Mouse (Mus musculus) megakaryocyte, embryonic 14.5 days (primary cell): ENCODE measurements around the gene Ehd1. TPM values are rescaled to one million over a fixed set of nuclear protein-coding genes. Genes with fewer than 3 reads are reported as not detected.

Source experiments
- H3K27me3 ChIP-seq: replicated peaks from 2 replicates; pipeline ENCODE3; 2012; ENCODE audit warnings: inconsistent platforms
- H3K36me3 ChIP-seq: replicated peaks from 2 replicates; pipeline ENCODE3; 2012; ENCODE audit warnings: low read length, inconsistent platforms, mixed read lengths
- H3K4me1 ChIP-seq: 2 replicates; pipeline ENCODE4 v1.6.1; 2012; ENCODE audit warnings: inconsistent platforms
- H3K4me3 ChIP-seq: replicated peaks from 2 replicates; pipeline ENCODE3; 2012; ENCODE audit warnings: moderate library complexity, mild to moderate bottlenecking, inconsistent platforms
- H3K9me3 ChIP-seq: 2 replicates; pipeline ENCODE4 v1.6.1; 2012; ENCODE audit warnings: inconsistent platforms
- FLI1 ChIP-seq: IDR thresholded peaks from 2 replicates; pipeline ENCODE4 v1.6.1; 2012; ENCODE audit warnings: low read length, inconsistent platforms, mixed read lengths
- GATA1 ChIP-seq: IDR thresholded peaks from 3 replicates; pipeline ENCODE4 v1.6.1; 2012; ENCODE audit warnings: mixed read lengths, low read length, inconsistent platforms, borderline replicate concordance
- polyA plus RNA-seq: library from polyadenylated mRNA; stranded (reverse); fragments of >175 nt; gene quantifications from 2 replicates; pipeline ENCODE4 v1.2.3, GENCODE M21; 2012; ENCODE audit warnings: low replicate concordance; ENCODE audit not compliant: insufficient read depth

The Ehd1 gene
- polyA plus RNA-seq, 1 experiment, result 474 TPM

DNA sequence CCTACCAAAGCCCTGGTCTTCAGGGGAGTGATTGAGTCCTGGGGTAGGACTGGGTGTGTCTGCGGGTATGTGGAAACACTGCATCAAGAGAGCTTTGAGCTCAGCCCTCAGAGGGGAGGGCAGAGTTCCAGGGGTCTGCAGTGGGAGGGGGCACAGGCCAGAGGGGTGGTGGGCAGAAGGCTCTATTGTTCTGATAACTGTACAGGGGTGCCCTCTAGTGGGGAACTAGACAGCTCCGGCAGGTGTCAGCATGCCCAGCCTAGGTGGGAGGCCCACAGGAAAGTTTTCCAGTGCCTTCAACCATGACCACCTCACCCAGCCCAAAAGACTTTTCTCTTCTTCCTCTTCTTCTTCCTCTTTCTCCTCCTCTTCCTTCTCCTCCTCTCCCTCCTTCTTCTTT, 16.1 kb upstream of the Ehd1 start:
- H3K36me3 ChIP-seq, result peaks cover 78% of the 10 kb centered on the region
- no peaks in the 10 kb centered on the region for H3K27me3 ChIP-seq
- H3K9me3 ChIP-seq, result peaks cover 4% of the 10 kb centered on the region; the same call in 1 of the 2 replicates
- TF ChIP-seq GATA1 (no peak), FLI1 (no peak)
- peaks cover 38% of the 10 kb centered on the region for H3K4me1 ChIP-seq
- no peak overlapping the region for H3K4me3 ChIP-seq

DNA sequence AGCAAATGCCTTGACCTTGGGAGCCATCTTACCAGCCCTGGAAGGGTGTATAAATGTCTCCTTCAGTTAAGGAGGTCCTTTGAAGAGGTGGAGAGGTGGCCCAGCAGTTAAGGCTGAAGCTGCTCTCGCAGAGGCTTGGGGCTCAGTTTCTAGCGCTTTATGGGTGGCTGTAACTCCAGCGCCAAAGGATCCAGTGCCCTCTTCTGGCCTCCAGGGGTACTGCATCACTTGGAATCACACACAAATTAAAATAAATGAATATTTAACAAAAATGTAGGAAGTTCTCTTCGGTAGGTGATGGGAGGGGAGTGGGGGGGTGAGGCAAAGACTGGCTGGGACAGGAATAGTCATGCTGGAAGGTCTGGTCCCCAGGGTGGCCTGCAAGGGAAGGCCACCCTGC, 15.6 kb upstream of the Ehd1 start:
- Histone ChIP-seq H3K27me3 (no peaks in the 10 kb centered on the region), H3K9me3 (peaks cover 4% of the 10 kb centered on the region; the same call in 1 of the 2 replicates), H3K4me1 (peaks cover 38% of the 10 kb centered on the region), H3K4me3 (no peak overlapping the region), H3K36me3 (peaks cover 73% of the 10 kb centered on the region)
- TF ChIP-seq GATA1, result no peak
- TF ChIP-seq FLI1, result no peak

DNA sequence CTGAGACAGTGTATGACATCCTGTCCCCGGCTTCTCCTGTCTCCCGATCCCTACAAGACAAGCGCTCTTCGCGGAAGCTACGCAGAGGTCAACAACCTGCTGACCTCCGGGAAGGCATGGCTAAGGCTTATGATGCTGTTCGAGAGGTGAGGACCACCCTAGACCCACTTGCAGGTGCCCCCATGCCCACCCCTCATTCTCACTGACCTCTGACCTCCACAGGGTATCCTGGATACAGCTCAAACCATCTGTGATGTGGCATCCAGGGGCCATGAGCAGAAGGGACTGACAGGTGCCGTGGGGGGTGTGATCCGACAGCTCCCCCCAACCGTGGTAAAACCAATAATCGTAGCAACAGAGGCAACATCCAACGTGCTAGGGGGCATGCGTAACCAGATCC, 15.1 kb upstream of the Ehd1 start:
- TF ChIP-seq FLI1 (no peak), GATA1 (no peak)
- Histone ChIP-seq H3K27me3 (no peaks in the 10 kb centered on the region), H3K4me1 (peaks cover 38% of the 10 kb centered on the region), H3K4me3 (peak overlapping the region; percentile 34), H3K9me3 (peaks cover 4% of the 10 kb centered on the region; the same call in 1 of the 2 replicates), H3K36me3 (peaks cover 68% of the 10 kb centered on the region)

DNA sequence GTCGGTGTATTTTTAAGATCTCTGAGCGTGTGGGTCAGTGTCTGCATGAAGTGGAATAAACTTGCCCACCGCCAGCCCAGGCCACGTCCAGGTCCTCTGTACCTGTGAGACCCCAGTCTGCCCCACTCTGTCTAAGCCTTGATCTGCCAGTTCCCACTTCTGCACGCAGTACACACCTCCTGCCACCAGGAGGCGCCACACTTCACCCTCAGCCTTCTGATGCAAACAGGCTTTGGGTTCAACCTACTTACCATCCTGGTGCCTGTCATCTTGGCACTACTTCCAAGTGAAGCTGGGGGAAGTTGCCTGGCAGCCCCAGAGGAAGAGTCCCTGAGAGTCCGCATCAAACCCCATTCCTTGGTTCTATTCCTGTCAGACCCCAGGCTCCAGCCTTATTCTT, 14.3 kb upstream of the Ehd1 start:
- Histone ChIP-seq H3K4me3 (no peak overlapping the region), H3K9me3 (peaks cover 4% of the 10 kb centered on the region; the same call in 1 of the 2 replicates), H3K4me1 (peaks cover 39% of the 10 kb centered on the region), H3K36me3 (peaks cover 60% of the 10 kb centered on the region), H3K27me3 (peaks cover 3% of the 10 kb centered on the region)
- TF ChIP-seq FLI1 (no peak), GATA1 (no peak)

DNA sequence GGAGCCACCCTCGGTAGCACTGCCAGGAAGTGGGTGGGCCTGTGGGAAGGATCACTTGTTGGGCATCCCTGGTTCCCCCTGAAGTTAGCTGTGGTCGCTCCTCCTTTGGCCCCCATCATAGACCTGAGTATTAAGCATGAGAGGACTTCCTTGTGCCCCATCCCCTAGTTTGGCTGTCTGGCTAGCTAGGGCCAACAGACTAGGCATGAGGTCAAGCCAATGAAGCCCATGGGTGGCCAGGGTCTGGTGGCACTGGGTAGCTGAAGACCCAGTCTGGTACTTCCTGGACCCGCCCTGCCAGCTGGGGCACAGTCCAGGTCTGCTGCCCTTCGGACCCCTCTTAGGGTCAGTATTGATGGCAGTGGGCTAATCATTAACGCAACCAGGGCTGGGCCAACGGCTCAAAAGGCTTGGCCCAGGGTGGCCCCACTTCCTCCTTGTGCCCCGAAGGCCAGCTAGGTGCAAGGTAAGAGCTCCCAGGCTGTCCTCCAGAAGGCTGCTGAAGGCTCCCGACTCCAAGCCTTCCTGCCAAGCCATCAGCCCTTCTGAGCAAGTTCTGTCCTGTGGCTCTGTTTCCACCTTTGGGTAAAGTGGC, 13.6 kb upstream of the Ehd1 start:
- Histone ChIP-seq H3K27me3 (peaks cover 4% of the 10 kb centered on the region), H3K9me3 (peaks cover 4% of the 10 kb centered on the region; the same call in 1 of the 2 replicates), H3K4me3 (no peak overlapping the region), H3K36me3 (peaks cover 53% of the 10 kb centered on the region), H3K4me1 (peaks cover 46% of the 10 kb centered on the region)
- no peak for TF ChIP-seq FLI1
- no peak for TF ChIP-seq GATA1

DNA sequence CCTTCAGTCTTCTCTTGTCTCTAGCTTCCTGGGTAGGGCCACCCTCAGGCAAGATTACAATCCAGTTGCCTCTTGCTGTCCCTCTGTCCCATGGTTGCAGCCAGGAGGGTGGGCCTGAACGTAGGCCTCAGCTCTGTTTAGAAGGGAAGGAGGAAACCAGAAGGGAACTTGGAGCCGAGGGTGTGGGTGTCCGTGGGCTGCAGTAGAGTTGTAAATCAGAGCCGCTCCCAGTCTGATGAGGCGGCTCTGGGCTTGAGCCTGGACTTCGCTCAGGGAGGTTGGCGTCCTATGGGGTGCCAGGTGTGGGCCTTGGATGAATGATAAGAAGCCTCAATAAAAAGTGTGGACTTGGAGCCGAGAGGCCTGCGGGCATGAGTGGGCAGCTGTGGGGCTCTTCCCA, 12.3 kb upstream of the Ehd1 start:
- peaks cover 40% of the 10 kb centered on the region for H3K36me3 ChIP-seq
- TF ChIP-seq GATA1, result no peak
- no peak for TF ChIP-seq FLI1
- H3K9me3 ChIP-seq, result peaks cover 4% of the 10 kb centered on the region; the same call in 1 of the 2 replicates
- H3K4me1 ChIP-seq, result peaks cover 55% of the 10 kb centered on the region
- H3K27me3 ChIP-seq, result peaks cover 4% of the 10 kb centered on the region
- no peak overlapping the region for H3K4me3 ChIP-seq

DNA sequence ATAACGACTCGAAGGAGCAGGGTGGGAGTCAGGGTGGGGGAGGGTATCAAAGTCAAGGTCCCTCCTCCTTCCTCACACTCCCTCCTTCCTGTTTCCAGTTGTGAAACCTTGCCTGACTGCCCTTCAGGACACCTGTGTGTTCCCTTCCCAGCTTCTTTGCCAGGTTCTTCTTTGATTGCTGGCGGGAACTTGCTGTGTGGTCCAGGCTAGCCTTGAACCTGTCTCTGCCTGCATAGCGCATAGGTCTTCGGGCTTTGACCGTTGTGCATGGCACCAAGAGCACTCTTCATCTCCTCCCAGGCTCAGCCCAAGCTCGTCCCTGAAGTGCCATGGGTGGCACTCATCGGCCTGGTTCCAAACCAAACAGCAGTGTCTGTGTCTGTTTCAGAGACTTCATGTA, 11.6 kb upstream of the Ehd1 start:
- H3K4me3 ChIP-seq, result no peak overlapping the region
- peaks cover 4% of the 10 kb centered on the region for H3K27me3 ChIP-seq
- peaks cover 34% of the 10 kb centered on the region for H3K36me3 ChIP-seq
- TF ChIP-seq GATA1 (no peak), FLI1 (no peak)
- peaks cover 58% of the 10 kb centered on the region for H3K4me1 ChIP-seq
- H3K9me3 ChIP-seq, result peaks cover 4% of the 10 kb centered on the region; the same call in 1 of the 2 replicates

DNA sequence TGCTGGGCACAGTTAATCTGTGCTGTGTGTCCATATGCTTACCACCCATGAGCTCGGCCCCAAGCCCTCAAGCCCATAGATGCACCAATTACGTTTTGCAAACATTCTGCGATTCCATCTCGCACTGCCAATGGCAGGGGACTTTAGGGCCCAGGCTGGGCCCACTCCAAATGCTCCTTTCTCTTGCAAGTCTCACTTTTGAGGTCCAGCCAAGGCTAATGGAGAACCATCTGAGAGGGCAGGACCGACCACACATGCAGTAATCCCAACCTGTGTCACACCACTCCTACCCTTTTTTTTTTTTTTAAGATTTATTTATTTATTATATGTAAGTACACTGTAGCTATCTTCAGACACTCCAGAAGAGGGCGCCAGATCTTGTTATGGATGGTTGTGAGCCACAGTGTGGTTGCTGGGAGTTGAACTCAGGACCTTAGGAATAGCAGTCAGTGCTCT, 10.8 kb upstream of the Ehd1 start:
- H3K4me1 ChIP-seq, result peaks cover 61% of the 10 kb centered on the region

DNA sequence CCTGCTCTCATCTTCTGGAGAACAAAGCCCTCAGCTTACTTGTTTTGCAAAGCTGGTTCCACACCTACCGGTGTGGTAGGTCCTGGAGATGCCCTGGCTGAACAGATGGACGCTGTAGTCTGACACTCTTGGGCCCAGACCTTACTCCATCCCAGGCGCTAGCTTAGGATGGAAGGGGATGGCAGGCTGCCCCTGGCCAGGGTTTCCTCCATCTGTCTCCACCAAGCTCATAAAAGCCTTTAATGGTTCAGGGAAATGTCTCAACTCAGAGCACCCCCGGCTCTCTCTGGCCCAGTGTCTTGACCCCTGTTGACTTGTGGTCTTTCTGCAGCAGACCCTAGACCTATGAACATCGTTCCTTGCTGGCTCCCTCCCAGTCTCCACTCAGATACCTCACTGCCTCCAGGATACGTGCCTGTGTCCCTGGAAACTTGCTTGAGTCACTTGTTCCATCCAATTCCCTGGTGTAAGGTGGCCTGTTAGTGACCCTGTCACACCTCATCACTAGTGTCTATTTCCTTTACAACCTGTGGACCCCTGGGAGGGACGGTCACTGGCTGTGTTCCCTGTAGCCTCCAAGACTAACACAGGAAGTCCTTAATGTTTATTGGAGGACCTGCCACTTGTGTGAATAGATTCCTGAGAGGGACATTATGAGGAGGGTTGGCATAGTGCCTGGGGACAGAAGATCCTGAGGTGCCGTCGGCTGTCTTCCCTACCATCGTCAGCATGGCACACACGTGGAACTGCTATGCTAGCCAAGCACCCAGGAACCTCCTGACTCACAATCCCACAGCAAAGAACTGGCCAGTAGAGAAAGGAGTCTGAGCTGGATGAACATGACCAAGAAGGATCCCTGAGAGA, 9.0 kb upstream of the Ehd1 start:
- TF ChIP-seq FLI1 (no peak), GATA1 (no peak)
- Histone ChIP-seq H3K9me3 (no peaks in the 10 kb centered on the region), H3K36me3 (peaks cover 8% of the 10 kb centered on the region), H3K27me3 (peaks cover 4% of the 10 kb centered on the region), H3K4me3 (peak overlapping the region; percentile 44), H3K4me1 (peaks cover 54% of the 10 kb centered on the region)

More for the DNA sequence above, 10.8 kb upstream of the Ehd1 start:
- Histone ChIP-seq H3K4me3 (no peak overlapping the region), H3K36me3 (peaks cover 26% of the 10 kb centered on the region), H3K27me3 (peaks cover 4% of the 10 kb centered on the region), H3K9me3 (peaks cover 2% of the 10 kb centered on the region; the same call in 1 of the 2 replicates)
- no peak for TF ChIP-seq FLI1
- no peak for TF ChIP-seq GATA1

DNA sequence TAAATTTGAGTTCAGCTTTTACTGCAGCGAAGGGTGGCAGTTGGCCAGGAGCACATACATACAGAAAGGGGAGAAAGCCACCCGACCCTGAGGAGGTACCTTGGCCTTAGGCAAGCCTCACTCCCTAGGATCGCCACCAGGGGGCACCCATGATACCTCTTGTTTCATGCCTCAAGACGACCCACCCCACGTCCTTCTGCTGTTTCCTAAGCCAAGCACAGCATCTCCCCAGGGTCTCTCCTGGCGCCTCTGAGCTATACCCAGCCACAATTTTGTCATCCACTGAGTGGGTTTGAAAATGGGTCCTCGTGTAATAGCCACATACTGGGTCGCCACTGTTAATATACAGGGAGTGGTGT, 8.4 kb upstream of the Ehd1 start:
- Histone ChIP-seq H3K4me1 (peaks cover 48% of the 10 kb centered on the region), H3K4me3 (peak overlapping the region; percentile 44), H3K36me3 (peaks cover 2% of the 10 kb centered on the region), H3K9me3 (no peaks in the 10 kb centered on the region), H3K27me3 (peaks cover 4% of the 10 kb centered on the region)
- TF ChIP-seq FLI1 (no peak), GATA1 (no peak)
